Mouse (Mus musculus): ENCODE data around the gene Fam71f1. TPM values are rescaled to one million over a fixed set of nuclear protein-coding genes. Genes with fewer than 3 reads are reported as not detected.
"Not testable (repeated sequence)": the region's sequence is repeated elsewhere in the genome, so short reads cannot be mapped to it uniquely, and the experiment has no call there.

Fam71f1 gene
- polyA plus RNA-seq, 1 experiment from 2014 or later: not detected

DNA sequence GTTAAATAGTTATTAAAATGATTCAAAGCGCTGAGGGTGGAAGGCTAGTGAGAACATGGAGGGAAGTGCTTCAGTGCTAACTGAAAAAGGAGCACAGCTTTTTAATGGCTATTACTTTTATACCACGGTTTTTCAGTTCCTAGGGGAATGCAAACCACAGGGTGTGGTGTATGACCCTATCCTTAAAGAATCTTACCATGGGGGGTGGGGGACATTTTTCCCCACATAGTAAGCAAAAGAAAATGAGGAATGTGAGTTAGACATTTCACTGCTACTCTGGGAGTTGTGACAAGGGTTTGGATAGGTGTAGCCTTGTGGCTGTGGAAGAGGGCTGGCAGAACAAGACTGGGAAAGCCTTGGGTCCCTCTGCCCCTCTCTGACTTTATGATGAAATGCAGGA, 1.7 kb upstream of the Fam71f1 start:
- H3K4me3 ChIP-seq (replicated peaks; ENCODE audit: low read length): no peak overlapping the region
- WGBS: 63% methylated on average over 2 of the region's 2 CpGs
- no peaks in the 10 kb centered on the region for H3K27me3 ChIP-seq (ENCODE audit: control insufficient read depth, insufficient read depth, low read length)
- no peak for ATAC-seq (ENCODE audit: insufficient read depth, low FRiP score)
- no peak overlapping the region for H3K9ac ChIP-seq (ENCODE audit: low read length)
- H3K36me3 ChIP-seq (ENCODE audit: control insufficient read depth, insufficient read depth, low read length): no peaks in the 10 kb centered on the region
- no peak overlapping the region for H3K27ac ChIP-seq (ENCODE audit: low read length)
- no peaks in the 10 kb centered on the region for H3K9me3 ChIP-seq (replicated peaks; ENCODE audit: control insufficient read depth, low read length)
- 0 out of 2 replicates have a peak, but pooled peaks cover 6% of the 10 kb centered on the region for H3K4me1 ChIP-seq (ENCODE audit: control insufficient read depth, insufficient read depth, low read length)
- H3K4me2 ChIP-seq (ENCODE audit: low read depth, low read length): no peak overlapping the region

DNA sequence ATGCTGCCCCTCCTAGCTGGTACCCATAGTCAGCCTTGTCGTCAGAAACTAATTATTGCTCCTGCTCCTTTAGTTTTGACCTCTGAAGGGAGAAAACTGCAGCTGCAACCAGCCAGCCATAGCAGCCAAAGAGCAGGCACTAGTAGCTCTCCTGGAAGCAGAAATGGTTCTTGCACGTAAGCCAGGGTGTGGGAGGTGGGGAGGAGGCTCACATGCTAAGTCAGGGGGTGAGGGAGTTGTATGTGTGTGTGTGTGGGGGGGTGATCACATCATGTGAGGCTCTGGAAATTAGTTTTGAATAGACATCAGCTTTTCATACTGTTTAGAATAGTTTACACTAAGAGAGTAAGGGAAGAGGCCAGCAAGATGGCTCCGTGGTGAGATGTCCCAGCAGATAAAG, 999 bp upstream of the Fam71f1 start:
- no peaks in the 10 kb centered on the region for H3K9me3 ChIP-seq (replicated peaks; ENCODE audit: control insufficient read depth, low read length)
- no peak for ATAC-seq (ENCODE audit: insufficient read depth, low FRiP score)
- no peaks in the 10 kb centered on the region for H3K36me3 ChIP-seq (ENCODE audit: control insufficient read depth, insufficient read depth, low read length)
- H3K9ac ChIP-seq (ENCODE audit: low read length): no peak overlapping the region
- WGBS: 59% methylated on average over 3 of the region's 3 CpGs
- no peak overlapping the region for H3K4me2 ChIP-seq (ENCODE audit: low read depth, low read length)
- no peaks in the 10 kb centered on the region for H3K27me3 ChIP-seq (ENCODE audit: control insufficient read depth, insufficient read depth, low read length)
- 0 out of 2 replicates have a peak, but pooled peaks cover 6% of the 10 kb centered on the region for H3K4me1 ChIP-seq (ENCODE audit: control insufficient read depth, insufficient read depth, low read length)
- no peak overlapping the region for H3K4me3 ChIP-seq (replicated peaks; ENCODE audit: low read length)
- H3K27ac ChIP-seq (ENCODE audit: low read length): no peak overlapping the region

DNA sequence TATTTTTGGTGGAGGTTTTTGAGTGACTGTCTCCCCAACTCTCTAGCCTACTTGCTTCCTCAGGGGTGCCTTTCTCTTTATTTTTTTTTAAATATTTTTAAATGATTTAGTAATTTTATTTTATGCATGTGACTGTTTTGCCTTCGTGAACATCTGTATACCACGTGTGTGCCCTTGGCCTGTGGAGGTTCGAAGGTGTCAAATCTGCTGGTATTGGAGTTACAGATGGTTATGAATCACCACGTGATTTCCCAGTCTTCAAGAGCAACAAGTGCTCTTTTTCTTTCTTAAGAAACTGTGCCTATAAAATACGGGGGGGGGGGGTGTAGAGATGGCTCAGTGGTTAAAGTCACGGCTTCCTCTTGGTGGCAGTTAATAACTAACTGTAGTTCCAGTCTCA, 2.6 kb downstream of the Fam71f1 start:
- Histone ChIP-seq H3K9ac (ENCODE audit: low read length) (no peak overlapping the region), H3K4me3 (replicated peaks; ENCODE audit: low read length) (no peak overlapping the region), H3K27me3 (ENCODE audit: control insufficient read depth, insufficient read depth, low read length) (no peaks in the 10 kb centered on the region), H3K9me3 (replicated peaks; ENCODE audit: control insufficient read depth, low read length) (no peaks in the 10 kb centered on the region), H3K4me2 (ENCODE audit: low read depth, low read length) (no peak overlapping the region), H3K4me1 (ENCODE audit: control insufficient read depth, insufficient read depth, low read length) (0 out of 2 replicates have a peak, but pooled peaks cover 6% of the 10 kb centered on the region), H3K27ac (ENCODE audit: low read length) (no peak overlapping the region), H3K36me3 (ENCODE audit: control insufficient read depth, insufficient read depth, low read length) (no peaks in the 10 kb centered on the region)
- WGBS: 77% methylated on average over 6 of the region's 6 CpGs
- ATAC-seq (ENCODE audit: insufficient read depth, low FRiP score): no peak

DNA sequence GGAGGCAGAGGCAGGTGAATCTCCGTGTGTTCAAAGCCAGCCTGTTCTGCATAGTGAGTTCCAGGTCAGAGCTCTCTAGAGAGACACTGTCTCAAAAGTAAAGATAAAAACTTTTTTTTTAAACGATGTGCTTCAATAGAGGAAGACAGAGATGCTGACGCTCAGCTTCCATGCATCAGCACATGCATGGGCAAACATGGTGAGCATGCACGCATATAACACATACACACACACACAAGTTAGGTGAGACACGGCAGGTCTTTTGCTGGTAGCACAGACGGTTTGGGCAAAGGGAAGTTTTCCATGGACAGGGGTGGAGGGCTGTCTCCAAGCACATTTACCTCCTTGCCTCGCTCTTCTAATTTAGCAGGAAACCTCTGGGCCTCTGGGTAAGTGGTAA, 3.2 kb downstream of the Fam71f1 start:
- Histone ChIP-seq H3K27ac (ENCODE audit: low read length) (no peak overlapping the region), H3K4me3 (replicated peaks; ENCODE audit: low read length) (no peak overlapping the region), H3K36me3 (ENCODE audit: control insufficient read depth, insufficient read depth, low read length) (no peaks in the 10 kb centered on the region), H3K4me2 (ENCODE audit: low read depth, low read length) (no peak overlapping the region), H3K4me1 (ENCODE audit: control insufficient read depth, insufficient read depth, low read length) (0 out of 2 replicates have a peak, but pooled peaks cover 6% of the 10 kb centered on the region), H3K9ac (ENCODE audit: low read length) (no peak overlapping the region), H3K9me3 (replicated peaks; ENCODE audit: control insufficient read depth, low read length) (no peaks in the 10 kb centered on the region), H3K27me3 (ENCODE audit: control insufficient read depth, insufficient read depth, low read length) (no peaks in the 10 kb centered on the region)
- WGBS: 87% methylated on average over 7 of the region's 7 CpGs
- no peak for ATAC-seq (ENCODE audit: insufficient read depth, low FRiP score)

DNA sequence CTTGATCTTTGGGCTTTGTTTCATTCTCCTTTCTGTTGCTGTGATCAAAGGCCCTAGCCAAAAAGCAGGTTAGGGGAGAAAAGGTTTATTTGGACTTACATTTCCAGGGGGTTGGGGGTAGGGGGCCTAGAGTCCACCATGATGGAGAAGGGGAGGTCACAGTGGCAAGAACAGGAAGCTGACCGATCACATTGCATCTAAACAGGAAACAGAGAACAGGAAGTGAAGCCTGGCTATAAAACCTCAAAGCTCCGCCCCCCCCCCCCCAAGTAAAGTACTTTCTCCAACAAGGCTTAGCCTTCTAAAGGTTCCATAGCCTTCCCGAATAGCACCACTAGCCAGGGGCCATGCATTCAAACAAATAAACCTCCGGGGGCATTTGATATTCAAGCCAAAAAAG, 3.8 kb downstream of the Fam71f1 start:
- H3K4me2 ChIP-seq (ENCODE audit: low read depth, low read length): no peak overlapping the region
- 0 out of 2 replicates have a peak, but pooled peaks cover 6% of the 10 kb centered on the region for H3K4me1 ChIP-seq (ENCODE audit: control insufficient read depth, insufficient read depth, low read length)
- no peaks in the 10 kb centered on the region for H3K27me3 ChIP-seq (ENCODE audit: control insufficient read depth, insufficient read depth, low read length)
- H3K9ac ChIP-seq (ENCODE audit: low read length): no peak overlapping the region
- no peaks in the 10 kb centered on the region for H3K9me3 ChIP-seq (replicated peaks; ENCODE audit: control insufficient read depth, low read length)
- H3K27ac ChIP-seq (ENCODE audit: low read length): no peak overlapping the region
- WGBS: 79% methylated on average over 4 of the region's 4 CpGs
- H3K36me3 ChIP-seq (ENCODE audit: control insufficient read depth, insufficient read depth, low read length): no peaks in the 10 kb centered on the region
- no peak overlapping the region for H3K4me3 ChIP-seq (replicated peaks; ENCODE audit: low read length)
- no peak for ATAC-seq (ENCODE audit: insufficient read depth, low FRiP score)

DNA sequence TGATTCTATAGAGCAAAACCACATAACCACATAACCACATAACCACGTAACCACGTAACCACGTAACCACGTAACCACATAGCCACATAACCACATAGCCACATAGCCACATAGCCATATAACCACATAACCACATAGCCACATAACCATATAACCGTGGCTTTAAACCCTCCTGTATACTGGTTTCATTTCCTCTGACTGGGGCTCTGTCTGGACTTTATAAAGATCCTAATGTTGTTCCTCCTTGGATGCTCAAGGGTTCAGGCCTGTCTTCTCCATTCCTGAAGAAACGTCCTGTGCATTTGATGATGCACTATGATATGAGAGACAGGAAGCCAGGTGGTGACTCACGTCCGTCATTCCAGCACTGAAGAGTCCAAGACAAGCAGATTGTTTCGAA, 8.0 kb downstream of the Fam71f1 start:
- no peak overlapping the region for H3K4me2 ChIP-seq (ENCODE audit: low read depth, low read length)
- no peaks in the 10 kb centered on the region for H3K36me3 ChIP-seq (ENCODE audit: control insufficient read depth, insufficient read depth, low read length)
- no peaks in the 10 kb centered on the region for H3K27me3 ChIP-seq (ENCODE audit: control insufficient read depth, insufficient read depth, low read length)
- no peak overlapping the region for H3K4me3 ChIP-seq (replicated peaks; ENCODE audit: low read length)
- H3K9ac ChIP-seq (ENCODE audit: low read length): no peak overlapping the region
- H3K4me1 ChIP-seq (ENCODE audit: control insufficient read depth, insufficient read depth, low read length): no peaks in the 10 kb centered on the region
- WGBS: 82% methylated on average over 9 of the region's 9 CpGs
- H3K27ac ChIP-seq (ENCODE audit: low read length): no peak overlapping the region
- no peak for ATAC-seq (ENCODE audit: insufficient read depth, low FRiP score)
- H3K9me3 ChIP-seq (replicated peaks; ENCODE audit: control insufficient read depth, low read length): no peaks in the 10 kb centered on the region

DNA sequence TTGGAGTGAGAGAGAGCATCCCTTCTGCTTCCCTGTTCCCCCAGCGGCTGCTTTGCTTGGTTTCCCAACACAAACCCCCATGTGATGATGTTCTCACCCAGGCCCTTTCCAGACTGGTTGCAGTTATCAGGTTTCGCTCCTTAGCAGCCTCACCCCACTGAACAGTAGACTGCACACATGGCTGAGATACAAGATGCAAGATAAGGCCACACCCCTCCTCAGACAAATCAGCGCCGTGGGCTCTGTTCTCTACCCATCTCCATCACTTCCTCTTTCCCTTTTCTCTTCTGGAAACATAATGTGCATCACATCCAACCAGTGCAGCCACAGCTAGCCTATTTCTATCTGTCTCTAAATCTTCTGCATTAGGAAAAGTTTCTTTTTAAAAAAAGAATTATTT, 10.6 kb downstream of the Fam71f1 start:
- Histone ChIP-seq H3K27ac (ENCODE audit: low read length) (no peak overlapping the region), H3K4me2 (ENCODE audit: low read depth, low read length) (no peak overlapping the region), H3K36me3 (ENCODE audit: control insufficient read depth, insufficient read depth, low read length) (no peaks in the 10 kb centered on the region), H3K4me1 (ENCODE audit: control insufficient read depth, insufficient read depth, low read length) (no peaks in the 10 kb centered on the region), H3K4me3 (replicated peaks; ENCODE audit: low read length) (no peak overlapping the region), H3K9me3 (replicated peaks; ENCODE audit: control insufficient read depth, low read length) (no peaks in the 10 kb centered on the region), H3K9ac (ENCODE audit: low read length) (no peak overlapping the region), H3K27me3 (ENCODE audit: control insufficient read depth, insufficient read depth, low read length) (no peaks in the 10 kb centered on the region)
- ATAC-seq (ENCODE audit: insufficient read depth, low FRiP score): no peak
- WGBS: 50% methylated on average over 4 of the region's 4 CpGs

DNA sequence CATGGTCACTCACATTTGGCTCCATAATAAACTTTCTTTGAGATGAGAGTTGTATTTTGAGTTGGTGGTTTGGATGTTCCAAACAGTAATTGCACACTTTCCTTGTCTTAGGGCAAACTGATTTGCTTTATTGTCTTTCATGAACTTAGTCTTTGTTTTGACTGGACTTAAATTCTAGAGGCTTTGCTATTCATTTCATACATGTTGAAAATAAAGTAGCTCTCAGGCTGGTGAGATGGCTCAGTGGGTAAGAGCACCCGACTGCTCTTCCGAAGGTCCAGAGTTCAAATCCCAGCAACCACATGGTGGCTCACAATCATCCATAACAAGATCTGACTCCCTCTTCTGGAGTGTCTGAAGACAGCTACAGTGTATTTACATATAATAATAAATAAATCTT, 27.6 kb downstream of the Fam71f1 start:
- not testable (repeated sequence) for H3K27ac ChIP-seq (ENCODE audit: low read length); H3K4me2 ChIP-seq (ENCODE audit: low read depth, low read length); ATAC-seq (ENCODE audit: insufficient read depth, low FRiP score); H3K4me1 ChIP-seq (ENCODE audit: control insufficient read depth, insufficient read depth, low read length); H3K4me3 ChIP-seq (replicated peaks; ENCODE audit: low read length); H3K9ac ChIP-seq (ENCODE audit: low read length); H3K36me3 ChIP-seq (ENCODE audit: control insufficient read depth, insufficient read depth, low read length); H3K27me3 ChIP-seq (ENCODE audit: control insufficient read depth, insufficient read depth, low read length); H3K9me3 ChIP-seq (replicated peaks; ENCODE audit: control insufficient read depth, low read length)
- 98% methylated on average over 2 of the region's 2 CpGs for WGBS

DNA sequence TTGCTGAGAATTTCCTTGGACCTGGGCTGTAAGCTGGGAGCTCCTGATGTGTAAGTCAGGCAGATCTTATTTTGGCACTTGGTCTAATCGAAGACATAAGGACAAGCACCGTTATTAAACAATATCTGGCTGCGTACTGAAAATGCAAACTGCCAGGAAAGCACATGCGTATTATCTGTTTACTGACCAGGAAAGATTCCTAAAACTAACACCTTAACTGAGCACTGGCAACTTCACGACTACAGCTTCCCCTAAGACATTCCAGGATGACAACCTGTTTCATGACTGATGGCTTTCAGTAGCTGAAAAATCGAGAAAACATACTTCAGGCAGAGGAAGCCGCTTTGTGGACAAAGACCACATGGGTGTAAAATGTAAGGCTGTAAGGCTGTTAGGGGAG, 28.2 kb downstream of the Fam71f1 start:
- Histone ChIP-seq H3K9me3 (replicated peaks; ENCODE audit: control insufficient read depth, low read length) (no peaks in the 10 kb centered on the region), H3K4me3 (replicated peaks; ENCODE audit: low read length) (peak overlapping the region; percentile 83), H3K27ac (ENCODE audit: low read length) (peak overlapping the region; percentile 90), H3K4me2 (ENCODE audit: low read depth, low read length) (peak overlapping the region; percentile 68), H3K36me3 (ENCODE audit: control insufficient read depth, insufficient read depth, low read length) (no peaks in the 10 kb centered on the region), H3K4me1 (ENCODE audit: control insufficient read depth, insufficient read depth, low read length) (peaks cover 10% of the 10 kb centered on the region), H3K27me3 (ENCODE audit: control insufficient read depth, insufficient read depth, low read length) (no peaks in the 10 kb centered on the region), H3K9ac (ENCODE audit: low read length) (peak overlapping the region; percentile 84)
- 27% methylated on average over 7 of the region's 7 CpGs for WGBS
- no peak for ATAC-seq (ENCODE audit: insufficient read depth, low FRiP score)

All from stomach, embryonic 16.5 days (tissue).